Mouse (Mus musculus) CH12.LX (cell line): ENCODE data around the gene Tmem259. TPM values are rescaled to one million over a fixed set of nuclear protein-coding genes. Genes with fewer than 3 reads are reported as not detected.
A peak's percentile ranks its signal among the peaks of the same experiment; 100 is the strongest.

ENCODE experiments used
- DNase-seq: peaks from one replicate; pipeline ENCODE4 v3.0.0-alpha.2; 2013; ENCODE audit errors: extremely low read depth
- H3K27ac ChIP-seq: 2 replicates; pipeline ENCODE4 v1.5.1; 2012; ENCODE audit warnings: low read depth, mild to moderate bottlenecking, control low read depth, moderate library complexity; ENCODE audit not compliant: insufficient read depth
- H3K27me3 ChIP-seq: replicated peaks from 2 replicates; pipeline ENCODE3; 2012; ENCODE audit warnings: inconsistent platforms
- H3K36me3 ChIP-seq, 2 experiments: replicated peaks in 1 of 2; 2 replicates each; pipeline versions ENCODE3 to v1.6.1; 2012; ENCODE audit warnings: inconsistent platforms in 1 of 2, low read length in 1 of 2, mild to moderate bottlenecking in 1 of 2, mixed read lengths in 1 of 2, moderate library complexity in 1 of 2; ENCODE audit not compliant: control insufficient read depth in 1 of 2, insufficient read depth in 1 of 2
- H3K4me1 ChIP-seq, 2 experiments: 2 replicates each; pipeline ENCODE4 v1.6.1; 2012; ENCODE audit warnings: inconsistent platforms in 1 of 2, moderate library complexity in 1 of 2; ENCODE audit not compliant: insufficient read depth in 2 of 2, control insufficient read depth in 1 of 2
- H3K4me2 ChIP-seq: 2 replicates; pipeline ENCODE4 v1.6.1; 2012; ENCODE audit warnings: low read depth, mild to moderate bottlenecking, control low read depth; ENCODE audit not compliant: poor library complexity, insufficient read depth, severe bottlenecking
- H3K4me3 ChIP-seq, 3 experiments: fragments of 150-350 bp in 1 of 3; sonication (generic) in 1 of 3; replicated peaks in 1 of 3; 2 replicates each; pipeline versions ENCODE3 to v1.5.1; 2011 to 2012; ENCODE audit warnings: low read depth in 2 of 3, low read length in 2 of 3, mild to moderate bottlenecking in 2 of 3, moderate library complexity in 2 of 3, control low read depth in 1 of 3, improper control_type of control experiment in 1 of 3, inconsistent platforms in 1 of 3, mixed read lengths in 1 of 3; ENCODE audit not compliant: poor library complexity in 1 of 3
- H3K79me2 ChIP-seq: replicated peaks from 2 replicates; pipeline ENCODE4 v1.6.1; 2012; ENCODE audit warnings: mild to moderate bottlenecking, moderate library complexity; ENCODE audit not compliant: control insufficient read depth, poor library complexity, insufficient read depth, severe bottlenecking; ENCODE audit errors: extremely low read depth
- H3K9ac ChIP-seq: 2 replicates; pipeline ENCODE4 v1.6.1; 2012; ENCODE audit warnings: low read depth, mild to moderate bottlenecking, control low read depth, moderate library complexity; ENCODE audit not compliant: insufficient read depth
- H3K9me3 ChIP-seq: replicated peaks from 2 replicates; pipeline ENCODE3; 2012; ENCODE audit warnings: low read length, inconsistent platforms, mixed read lengths
- BHLHE40 ChIP-seq: IDR thresholded peaks from 2 replicates; pipeline ENCODE4 v1.6.1; 2011; ENCODE audit warnings: mild to moderate bottlenecking, low read depth, low read length, improper control_type of control experiment
- CHD1 ChIP-seq: IDR thresholded peaks from 2 replicates; pipeline ENCODE4 v1.6.1; 2012; ENCODE audit warnings: low read depth, low read length, improper control_type of control experiment, inconsistent platforms
- CHD2 ChIP-seq: IDR thresholded peaks from 2 replicates; pipeline ENCODE4 v1.6.1; 2011; ENCODE audit warnings: low read length, improper control_type of control experiment
- ELF1 ChIP-seq: IDR thresholded peaks from 2 replicates; pipeline ENCODE4 v1.6.1; 2014; ENCODE audit warnings: low read depth, mild to moderate bottlenecking, inconsistent platforms, low read length, improper control_type of control experiment
- EP300 ChIP-seq: IDR thresholded peaks from 2 replicates; pipeline ENCODE4 v1.6.1; 2011; ENCODE audit warnings: low read length, improper control_type of control experiment
- ETS1 ChIP-seq: conservative IDR thresholded peaks from 2 replicates; pipeline ENCODE4 v1.6.1; 2012; ENCODE audit warnings: low read depth, mild to moderate bottlenecking, inconsistent platforms, low read length, improper control_type of control experiment, moderate library complexity
- IRF4 ChIP-seq: IDR thresholded peaks from 2 replicates; pipeline ENCODE4 v1.6.1; 2014; ENCODE audit warnings: low read depth, mild to moderate bottlenecking, inconsistent platforms, low read length, improper control_type of control experiment
- JUN ChIP-seq: IDR thresholded peaks from 2 replicates; pipeline ENCODE4 v1.6.1; 2011; ENCODE audit warnings: low read depth, mild to moderate bottlenecking, low read length, improper control_type of control experiment, moderate library complexity; ENCODE audit not compliant: insufficient read depth
- KAT2A ChIP-seq: IDR thresholded peaks from 2 replicates; pipeline ENCODE4 v1.6.1; 2012; ENCODE audit warnings: low read length, improper control_type of control experiment, inconsistent platforms; ENCODE audit not compliant: insufficient replicate concordance
- MAFK ChIP-seq: IDR thresholded peaks from 2 replicates; pipeline ENCODE4 v1.6.1; 2011; ENCODE audit warnings: low read length, improper control_type of control experiment; ENCODE audit not compliant: insufficient replicate concordance
- MAX ChIP-seq: IDR thresholded peaks from 2 replicates; pipeline ENCODE4 v1.6.1; 2011; ENCODE audit warnings: low read length, improper control_type of control experiment
- MAZ ChIP-seq: IDR thresholded peaks from 2 replicates; pipeline ENCODE4 v1.6.1; 2012; ENCODE audit warnings: low read depth, mild to moderate bottlenecking, inconsistent platforms, low read length, improper control_type of control experiment, moderate library complexity
- MEF2A ChIP-seq: IDR thresholded peaks from 2 replicates; pipeline ENCODE4 v1.6.1; 2014; ENCODE audit warnings: low read depth, mild to moderate bottlenecking, inconsistent platforms, low read length, improper control_type of control experiment, borderline replicate concordance
- MXI1 ChIP-seq: IDR thresholded peaks from 2 replicates; pipeline ENCODE4 v1.6.1; 2011; ENCODE audit warnings: mild to moderate bottlenecking, low read depth, low read length, improper control_type of control experiment
- MYC ChIP-seq: IDR thresholded peaks from 2 replicates; pipeline ENCODE4 v1.6.1; 2011; ENCODE audit warnings: low read depth, mild to moderate bottlenecking, improper control_type of control experiment, low read length
- NRF1 ChIP-seq: IDR thresholded peaks from 2 replicates; pipeline ENCODE4 v1.6.1; 2014; ENCODE audit warnings: low read depth, mild to moderate bottlenecking, inconsistent platforms, low read length, improper control_type of control experiment, moderate library complexity
- POLR2AphosphoS2 ChIP-seq: IDR thresholded peaks from 2 replicates; pipeline ENCODE4 v1.6.1; 2011; ENCODE audit warnings: low read depth, low read length, improper control_type of control experiment
- RAD21 ChIP-seq: IDR thresholded peaks from 2 replicates; pipeline ENCODE4 v1.6.1; 2011; ENCODE audit warnings: low read depth, mild to moderate bottlenecking, low read length, improper control_type of control experiment, moderate library complexity
- RCOR1 ChIP-seq: conservative IDR thresholded peaks from 2 replicates; pipeline ENCODE4 v1.6.1; 2012; ENCODE audit warnings: low read depth, mild to moderate bottlenecking, inconsistent platforms, low read length, improper control_type of control experiment
- SIN3A ChIP-seq: IDR thresholded peaks from 2 replicates; pipeline ENCODE4 v1.6.1; 2012; ENCODE audit warnings: low read length, improper control_type of control experiment, inconsistent platforms
- TBP ChIP-seq: conservative IDR thresholded peaks from 2 replicates; pipeline ENCODE4 v1.6.1; 2011; ENCODE audit warnings: low read depth, low read length, improper control_type of control experiment
- TCF12 ChIP-seq: IDR thresholded peaks from 2 replicates; pipeline ENCODE4 v1.6.1; 2014; ENCODE audit warnings: low read depth, mild to moderate bottlenecking, inconsistent platforms, low read length, improper control_type of control experiment
- UBTF ChIP-seq: IDR thresholded peaks from 2 replicates; pipeline ENCODE4 v1.6.1; 2012; ENCODE audit warnings: low read depth, mild to moderate bottlenecking, inconsistent platforms, low read length, improper control_type of control experiment, moderate library complexity
- USF1 ChIP-seq: IDR thresholded peaks from 2 replicates; pipeline ENCODE4 v1.6.1; 2014; ENCODE audit warnings: low read depth, mild to moderate bottlenecking, inconsistent platforms, low read length, improper control_type of control experiment
- ZMIZ1 ChIP-seq: IDR thresholded peaks from 2 replicates; pipeline ENCODE4 v1.6.1; 2012; ENCODE audit warnings: low read depth, mild to moderate bottlenecking, inconsistent platforms, low read length, improper control_type of control experiment
- ZNF384 ChIP-seq: IDR thresholded peaks from 2 replicates; pipeline ENCODE4 v1.6.1; 2012; ENCODE audit warnings: low read depth, low read length, improper control_type of control experiment, inconsistent platforms
- dilution Hi-C: fragments of 300-500 bp; cut with MboI; formaldehyde crosslinking; loops from 2 replicates; pipeline ENCODE4 v1.14.3; 2020; ENCODE audit warnings: low sequenced_read_pairs; ENCODE audit not compliant: extremely low pct_unique_long_range_greater_than_20kb, extremely low pct_ligation_motif_present
- in situ Hi-C: fragments of 300-500 bp; cut with MboI; formaldehyde crosslinking; loops from 3 replicates; pipeline ENCODE4 v1.14.3; 2019; ENCODE audit warnings: low sequenced_read_pairs, low pct_ligation_motif_present, low pct_unique_long_range_greater_than_20kb, mixed read lengths
- polyA plus RNA-seq: library from polyadenylated mRNA; unstranded; fragments of >175 nt; gene quantifications from 2 replicates; pipeline ENCODE4 v1.2.1, GENCODE M21; 2012; ENCODE audit warnings: low read depth; ENCODE audit not compliant: insufficient read length
- total RNA-seq, 2 experiments: library from RNA; depleted of rRNA; stranded (reverse); fragments of 300-350 nt in 1 of 2; fragments of >200 nt in 1 of 2; gene quantifications; 2 replicates each; pipeline ENCODE4 v1.2.3; 2012 to 2014

Tmem259 gene
- total and polyA plus RNA-seq, 3 experiments = 50.1 to 84.2 (median 71.7) TPM

DNA sequence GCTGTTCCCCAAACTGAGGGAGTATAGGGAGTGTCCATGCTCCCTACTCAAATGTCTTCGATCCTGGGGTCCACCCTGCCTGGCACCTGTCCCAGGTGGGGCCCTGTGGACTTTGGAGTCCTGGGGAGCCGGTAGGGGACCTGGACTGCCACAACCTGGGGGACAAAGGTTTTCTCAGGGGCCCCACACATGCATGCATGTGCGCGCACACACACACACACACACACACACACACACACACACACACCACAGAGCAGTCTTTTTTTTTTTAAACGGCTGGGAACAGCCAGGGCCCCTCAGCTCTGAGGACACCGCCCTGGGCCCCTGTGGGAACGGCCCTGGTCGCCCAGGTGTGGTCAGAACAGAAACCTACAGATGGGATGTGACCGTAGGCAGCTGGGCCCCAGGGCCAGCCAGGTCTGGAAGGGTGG lies 40.6 kb downstream of the Tmem259 start (continued):
- no peak for TF ChIP-seq UBTF
- no peak for TF ChIP-seq MAFK
- no peak for TF ChIP-seq NRF1
- no peak for TF ChIP-seq RAD21
- 0 out of 2 replicates have a peak, but pooled peaks have one; percentile 70 for TF ChIP-seq MXI1
- peak; percentile 94 for TF ChIP-seq IRF4
- TF ChIP-seq KAT2A = no peak
- peak; percentile 87 for TF ChIP-seq EP300
- TF ChIP-seq ELF1 = 0 out of 2 replicates have a peak, but pooled peaks have one; percentile 15
- peak; percentile 93 for TF ChIP-seq BHLHE40
- TF ChIP-seq USF1 = no peak
- peak; percentile 93 for TF ChIP-seq MEF2A
- TF ChIP-seq, all 38 proteins: peak for 15

DNA sequence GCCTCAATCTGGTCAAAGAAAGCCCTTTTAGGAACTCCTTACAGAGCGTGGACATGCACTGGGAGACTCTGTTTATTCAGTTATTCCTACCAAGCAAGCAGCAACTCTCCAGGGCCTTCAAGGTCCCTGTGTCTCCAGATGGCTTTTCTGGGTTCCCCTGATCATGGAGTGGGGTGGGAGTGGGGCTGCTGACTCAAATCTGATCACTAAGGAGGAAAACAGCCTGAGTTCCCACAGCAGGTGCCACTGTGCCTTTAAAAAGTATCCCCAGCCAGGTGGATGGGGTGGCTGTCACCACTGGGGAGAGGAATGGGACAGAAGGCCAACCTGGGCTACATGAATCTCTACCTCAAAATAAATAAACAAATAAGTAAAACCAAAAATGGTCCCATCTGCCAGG lies 41.1 kb downstream of the Tmem259 start:
- Histone ChIP-seq H3K79me2 (peaks cover 75% of the 10 kb centered on the region), H3K9me3 (no peaks in the 10 kb centered on the region), H3K27ac (peak overlapping the region; percentile 89), H3K27me3 (no peaks in the 10 kb centered on the region), H3K4me1 (peaks cover 62 to 97% of the 10 kb centered on the region in 2 experiments), H3K9ac (no peak overlapping the region), H3K36me3 (peaks cover 44 to 85% of the 10 kb centered on the region in 2 experiments), H3K4me3 (no peak overlapping the region), H3K4me2 (0 out of 2 replicates have a peak overlapping the region, but pooled peaks have one; percentile 5)
- in situ Hi-C loops (no loop called here), dilution Hi-C loops (no loop called here)
- DNase-seq = peak; percentile 45
- TF ChIP-seq TCF12 (peak; percentile 71), RCOR1 (peak; percentile 68; the same call in 1 of the 2 replicates), SIN3A (peak; percentile 48), RAD21 (no peak), MEF2A (peak; percentile 55; the same call in 1 of the 2 replicates), EP300 (peak; percentile 60; the same call in 1 of the 2 replicates), POLR2AphosphoS2 (peak; percentile 46; the same call in 1 of the 2 replicates), MAZ (0 out of 2 replicates have a peak, but pooled peaks have one; percentile 51), ZNF384 (no peak), CHD2 (peak; percentile 75; the same call in 1 of the 2 replicates), JUN (no peak), ELF1 (no peak), TBP (no peak), MAFK (0 out of 2 replicates have a peak, but pooled peaks have one; percentile 9), ETS1 (peak; percentile 49; the same call in 1 of the 2 replicates), CHD1 (no peak; the same call in 1 of the 2 replicates), MAX (no peak), ZMIZ1 (0 out of 2 replicates have a peak, but pooled peaks have one; percentile 25), MYC (0 out of 2 replicates have a peak, but pooled peaks have one; percentile 32), IRF4 (peak; percentile 57; the same call in 1 of the 2 replicates), KAT2A (no peak)
- TF ChIP-seq, all 38 proteins: peak for 13
